Mouse (Mus musculus) hindbrain, embryonic 10.5 days (tissue): ENCODE measurements around the gene Cacng3. TPM values are rescaled to one million over a fixed set of nuclear protein-coding genes. Genes with fewer than 3 reads are reported as not detected.

Experiments used
- DNase-seq: peaks from one replicate; pipeline ENCODE4 v3.0.0-alpha.2; 2017; ENCODE audit warnings: low spot score
- H3K27ac ChIP-seq: fragments of 300-500 bp; sonication (generic); 2 replicates; pipeline ENCODE4 v1.5.1; 2016; ENCODE audit warnings: mild to moderate bottlenecking, moderate library complexity
- H3K27me3 ChIP-seq: fragments of 300-500 bp; sonication (generic); 2 replicates; pipeline ENCODE4 v1.6.1; 2016; ENCODE audit warnings: mild to moderate bottlenecking; ENCODE audit not compliant: poor library complexity, insufficient read depth, severe bottlenecking
- H3K36me3 ChIP-seq: fragments of 300-500 bp; sonication (generic); 2 replicates; pipeline ENCODE4 v1.6.1; 2016; ENCODE audit warnings: mild to moderate bottlenecking, moderate library complexity
- H3K4me1 ChIP-seq: fragments of 300-500 bp; sonication (generic); replicated peaks from 2 replicates; pipeline ENCODE4 v1.6.1; 2016; ENCODE audit warnings: mild to moderate bottlenecking
- H3K4me3 ChIP-seq: fragments of 300-500 bp; sonication (generic); 2 replicates; pipeline ENCODE4 v1.5.1; 2016; ENCODE audit warnings: mild to moderate bottlenecking, moderate library complexity
- H3K9me3 ChIP-seq: fragments of 300-500 bp; sonication (generic); 2 replicates; pipeline ENCODE4 v1.6.1; 2016; ENCODE audit warnings: mild to moderate bottlenecking, moderate library complexity
- WGBS: fragments of 180-500 bp; shearing (Covaris S2); methylation state at CpG from one replicate; pipeline ENCODE4 v1.1.7; 2016; 5-methylcytosine and 5-hydroxymethylcytosine counted together
- polyA plus RNA-seq: library from polyadenylated mRNA; unstranded; fragments of >200 nt; fragmentation: Nextera tagmentation; extraction: Ambion mirVana; gene quantifications from 2 replicates; pipeline ENCODE4 v1.2.1, GENCODE M21; 2016

The Cacng3 gene
- polyA plus RNA-seq, 1 experiment from 2014 or later = 0.80 TPM

GRCm38 (mm10) chr7:122803839-122804496 is 133.7 kb downstream of the Cacng3 start:
- Histone ChIP-seq H3K27me3 (no peaks in the 10 kb centered on the region), H3K36me3 (no peaks in the 10 kb centered on the region), H3K9me3 (no peaks in the 10 kb centered on the region), H3K4me1 (no peaks in the 10 kb centered on the region), H3K27ac (no peak overlapping the region), H3K4me3 (no peak overlapping the region)
- WGBS = 83% methylated on average over 9 of the region's 9 CpGs
- no peak for DNase-seq

- 81% methylated on average over 5 of the region's 5 CpGs for WGBS
- Histone ChIP-seq H3K9me3 (no peaks in the 10 kb centered on the region), H3K36me3 (no peaks in the 10 kb centered on the region), H3K27ac (no peak overlapping the region), H3K27me3 (no peaks in the 10 kb centered on the region), H3K4me1 (no peaks in the 10 kb centered on the region), H3K4me3 (no peak overlapping the region)
- no peak for DNase-seq
Measured at GRCm38 (mm10) chr7:122806531-122806930, 136.2 kb downstream of the Cacng3 start.

DNA sequence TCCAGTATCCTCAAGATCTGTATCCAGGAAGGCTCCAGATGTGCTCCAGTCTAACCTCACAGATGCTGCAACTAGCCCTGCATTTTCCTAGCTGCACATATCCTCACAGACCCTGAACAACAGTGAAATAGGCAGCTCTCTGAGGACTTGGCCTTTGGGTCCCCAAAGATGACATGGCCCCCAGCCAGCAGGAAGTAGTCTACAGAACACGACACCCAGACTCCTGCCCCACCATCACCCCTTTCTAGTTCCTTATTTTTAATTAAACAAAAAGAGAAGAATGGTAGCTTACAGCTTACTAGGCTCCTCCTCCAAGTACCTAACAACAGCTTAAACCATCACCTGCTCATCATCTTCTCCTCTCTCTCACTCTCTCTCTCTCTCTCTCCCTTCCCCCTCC is 143.4 kb downstream of the Cacng3 start:
- Histone ChIP-seq H3K4me3 (no peak overlapping the region), H3K27ac (no peak overlapping the region), H3K9me3 (no peaks in the 10 kb centered on the region), H3K36me3 (no peaks in the 10 kb centered on the region), H3K4me1 (no peaks in the 10 kb centered on the region), H3K27me3 (no peaks in the 10 kb centered on the region)
- 71% methylated on average over 1 of the region's 1 CpGs for WGBS
- DNase-seq = no peak

GRCm38 (mm10) chr7:122817565-122817964 is 147.3 kb downstream of the Cacng3 start:
- H3K27me3 ChIP-seq = no peaks in the 10 kb centered on the region
- H3K4me3 ChIP-seq = no peak overlapping the region
- H3K9me3 ChIP-seq = no peaks in the 10 kb centered on the region
- no peak for DNase-seq
- H3K27ac ChIP-seq = no peak overlapping the region
- H3K4me1 ChIP-seq = no peaks in the 10 kb centered on the region
- 87% methylated on average over 7 of the region's 7 CpGs for WGBS
- H3K36me3 ChIP-seq = no peaks in the 10 kb centered on the region
